Mouse (Mus musculus) embryonic facial prominence, embryonic 14.5 days (tissue): Measurements from ENCODE around the gene Dcps. TPM values are rescaled to one million over a fixed set of nuclear protein-coding genes. Genes with fewer than 3 reads are reported as not detected.

Experiments
- polyA plus RNA-seq: library from polyadenylated mRNA; unstranded; fragments of >200 nt; fragmentation: Nextera tagmentation; extraction: Ambion mirVana; gene quantifications from 2 replicates; pipeline ENCODE4 v1.2.1, GENCODE M21; 2014

Dcps gene
- polyA plus RNA-seq, 1 experiment from 2014 or later, result 59.3 TPM

Other genes with a start within 250 kb of the Dcps start
- 31.0 and 35.2 TPM in 2 replicates for gene St3gal4, start 56.8 kb downstream of the Dcps start, polyA plus RNA-seq
- 161 and 167 TPM in 2 replicates for gene Srpr, start 24.1 kb upstream of the Dcps start, polyA plus RNA-seq
- gene Tirap, start 24.2 kb upstream of the Dcps start, polyA plus RNA-seq, result 10.0 and 10.8 TPM in 2 replicates
- 27.2 and 30.0 TPM in 2 replicates for gene Foxred1, start 35.0 kb upstream of the Dcps start, polyA plus RNA-seq
- 37.3 and 39.7 TPM in 2 replicates for gene Fam118b, start 91.7 kb upstream of the Dcps start, polyA plus RNA-seq
- 23.4 and 26.8 TPM in 2 replicates for gene Rpusd4, start 91.8 kb upstream of the Dcps start, polyA plus RNA-seq
- 15.8 and 19.7 TPM in 2 replicates for gene Cdon, start 245.1 kb upstream of the Dcps start, polyA plus RNA-seq